Mouse (Mus musculus) ES-Bruce4 (cell line): ENCODE data around the gene Opa1.

ENCODE experiments used
- CTCF ChIP-seq: IDR thresholded peaks from one replicate; pipeline ENCODE4 v1.8.1; 2011; ENCODE audit warnings: low read depth, low read length
- EP300 ChIP-seq: IDR thresholded peaks from 2 replicates; pipeline ENCODE4 v1.6.1; 2011; ENCODE audit warnings: low read depth, low read length; ENCODE audit not compliant: insufficient read depth

GRCm38 (mm10) chr16:29668451-29668850, 89.3 kb downstream of the Opa1 start:
- TF ChIP-seq EP300 (no peak), CTCF (no peak)
